8 mouse cellular contexts compared by ENCODE assay signal in the genomic region with DNA sequence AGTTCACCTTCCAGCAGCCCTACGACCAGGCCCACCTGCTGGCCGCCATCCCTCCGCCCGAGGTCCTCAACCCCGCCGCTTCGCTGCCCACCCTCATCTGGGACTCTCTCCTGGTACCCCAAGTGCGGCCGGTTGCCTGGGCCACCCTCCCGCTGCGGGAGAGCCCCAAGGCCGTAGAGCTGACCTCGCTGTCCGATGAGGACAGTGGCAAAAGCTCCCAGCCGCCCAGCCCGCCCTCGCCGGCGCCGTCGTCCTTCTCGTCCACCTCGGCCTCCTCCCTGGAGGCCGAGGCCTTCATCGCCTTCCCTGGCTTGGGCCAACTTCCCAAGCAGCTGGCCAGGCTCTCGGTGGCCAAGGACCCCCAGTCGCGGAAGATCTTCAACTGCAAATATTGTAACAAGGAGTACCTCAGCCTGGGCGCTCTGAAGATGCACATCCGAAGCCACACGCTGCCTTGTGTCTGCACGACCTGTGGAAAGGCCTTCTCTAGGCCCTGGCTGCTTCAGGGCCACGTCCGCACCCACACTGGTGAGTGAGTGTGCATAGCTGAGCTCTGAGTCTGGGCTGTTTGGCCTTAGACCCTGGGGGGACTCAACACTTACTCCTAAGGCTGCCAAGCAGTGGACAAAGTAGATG. TPM values are rescaled to one million over a fixed set of nuclear protein-coding genes. Genes with fewer than 3 reads are reported as not detected.
A peak's percentile ranks its signal among the peaks of the same experiment; 100 is the strongest.
DNase-seq lines count a peak whose midpoint lies in the region; ATAC-seq and TF ChIP-seq lines count a peak whose summit lies in the region.

No protein-coding gene starts in this region.

- no peak for ATAC-seq in lung, embryonic 14.5 days (ENCODE audit: insufficient read depth)
- no peak for ATAC-seq in cerebellum, adult (ENCODE audit: insufficient number of reproducible peaks, low FRiP score, low TSS enrichment)

- peak overlapping the region; percentile 98 for H3K27ac ChIP-seq in lung, embryonic 14.5 days (ENCODE audit: low read depth)
- H3K27ac ChIP-seq in cortical plate, adult 2 months (ENCODE audit: insufficient read depth, low read length) = no peak overlapping the region
- peak overlapping the region; percentile 69; the same call in 1 of the 2 replicates for H3K27ac ChIP-seq in midbrain, embryonic 10.5 days (replicated peaks)

- H3K9ac ChIP-seq in lung, embryonic 14.5 days = peak overlapping the region; percentile 67

- peak overlapping the region; percentile 81 for H3K4me2 ChIP-seq in lung, embryonic 14.5 days

- DNase-seq in lung, embryonic 14.5 days = peak; percentile 45
- no peak for DNase-seq in lung, postnatal 25 days (ENCODE audit: low spot score)
- peak; percentile 31 for DNase-seq in heart, postnatal 4 days
- DNase-seq in midbrain, embryonic 10.5 days (ENCODE audit: low spot score) = no peak
- no peak for DNase-seq in yolk sac, embryonic 10.5 days (ENCODE audit: low spot score)
- no peak for DNase-seq in right cerebral cortex, postnatal 4 days

- TF ChIP-seq CTCF in lung, embryonic 14.5 days (IDR thresholded peaks at IDR 0.05; ENCODE audit: low read depth) = no peak
- no peak for TF ChIP-seq CTCF in cortical plate, adult 2 months (IDR thresholded peaks at IDR 0.05; ENCODE audit: extremely low read depth, insufficient read depth, low read length)

- peaks cover 54% of the 10 kb centered on the region for H3K36me3 ChIP-seq in lung, embryonic 14.5 days (ENCODE audit: insufficient read depth)
- no peaks in the 10 kb centered on the region for H3K36me3 ChIP-seq in midbrain, embryonic 10.5 days

- H3K4me1 ChIP-seq in lung, embryonic 14.5 days (ENCODE audit: insufficient read depth) = peaks cover 17% of the 10 kb centered on the region
- H3K4me1 ChIP-seq in cortical plate, adult 2 months (ENCODE audit: control insufficient read depth, insufficient read depth, low read length) = no peaks in the 10 kb centered on the region
- peaks cover 64% of the 10 kb centered on the region for H3K4me1 ChIP-seq in midbrain, embryonic 10.5 days

- H3K27me3 ChIP-seq in lung, embryonic 14.5 days (ENCODE audit: insufficient read depth, low read length) = peaks cover 12% of the 10 kb centered on the region; the same call in 1 of the 2 replicates
- H3K27me3 ChIP-seq in midbrain, embryonic 10.5 days (ENCODE audit: low read depth, poor library complexity, severe bottlenecking) = peaks cover 92% of the 10 kb centered on the region

- no peaks in the 10 kb centered on the region for H3K9me3 ChIP-seq in lung, embryonic 14.5 days (ENCODE audit: low read depth, low read length)
- H3K9me3 ChIP-seq in midbrain, embryonic 10.5 days (replicated peaks) = no peaks in the 10 kb centered on the region

- WGBS in lung, embryonic 14.5 days = 14% methylated on average over 34 of the region's 34 CpGs
- 22% methylated on average over 34 of the region's 34 CpGs for WGBS in midbrain, embryonic 10.5 days

- H3K4me3 ChIP-seq in lung, embryonic 14.5 days (ENCODE audit: low read depth, low read length) = peak overlapping the region; percentile 58
- peak overlapping the region; percentile 21; the same call in 1 of the 2 replicates for H3K4me3 ChIP-seq in cortical plate, adult 2 months (ENCODE audit: insufficient read depth, low read length)
- H3K4me3 ChIP-seq in midbrain, embryonic 10.5 days = peak overlapping the region; percentile 62

- no peak for TF ChIP-seq POLR2A in cortical plate, adult 2 months (IDR thresholded peaks at IDR 0.05; ENCODE audit: extremely low read depth, insufficient read depth, low read length)

RNA-seq across cellular contexts. Expression of a gene that starts 0.8 kb away (rescaled TPM):
- polyA plus RNA-seq in lung, embryonic 14.5 days (2014; fragmentation: Nextera tagmentation; extraction: Ambion mirVana) = 152 and 162 TPM in 2 replicates
- polyA plus RNA-seq in cortical plate, adult 2 months (2012; rRNA removed) = 1.4 and 1.8 TPM in 2 replicates
- total RNA-seq in heart, postnatal 4 days (2021) = 1 to 10 TPM; 4.3 to 5.0 TPM
- polyA plus RNA-seq in midbrain, embryonic 10.5 days (2016; fragmentation: Nextera tagmentation; extraction: Ambion mirVana) = 30.0 and 36.1 TPM in 2 replicates

RNA-seq across cellular contexts. Expression of a gene that starts 46.1 kb away (rescaled TPM):
- polyA plus RNA-seq in lung, embryonic 14.5 days (2014; fragmentation: Nextera tagmentation; extraction: Ambion mirVana) = 15.6 and 16.4 TPM in 2 replicates
- 62.9 and 63.2 TPM in 2 replicates for polyA plus RNA-seq in cortical plate, adult 2 months (2012; rRNA removed)
- 10 to 100 TPM; 25.1 to 27.5 TPM for total RNA-seq in heart, postnatal 4 days (2021)
- polyA plus RNA-seq in midbrain, embryonic 10.5 days (2016; fragmentation: Nextera tagmentation; extraction: Ambion mirVana) = 19.1 and 23.5 TPM in 2 replicates

RNA-seq across cellular contexts. Expression of a gene that starts 46.3 kb away (rescaled TPM):
- 94.7 and 98.7 TPM in 2 replicates for polyA plus RNA-seq in lung, embryonic 14.5 days (2014; fragmentation: Nextera tagmentation; extraction: Ambion mirVana)
- polyA plus RNA-seq in cortical plate, adult 2 months (2012; rRNA removed) = 98.0 and 102 TPM in 2 replicates
- 10 to 100 TPM; 39.3 to 39.4 TPM for total RNA-seq in heart, postnatal 4 days (2021)
- polyA plus RNA-seq in midbrain, embryonic 10.5 days (2016; fragmentation: Nextera tagmentation; extraction: Ambion mirVana) = 139 and 154 TPM in 2 replicates

Comparison
In these comparisons a context has a peak if more than half of its experiments do, and no peak if none do; other contexts are left out.
1. DNase-seq: peak in lung, embryonic 14.5 days (single experiment) and heart, postnatal 4 days (single experiment); none in lung, postnatal 25 days (single experiment), midbrain, embryonic 10.5 days (single experiment), yolk sac, embryonic 10.5 days (single experiment) and right cerebral cortex, postnatal 4 days (single experiment).
2. RNA of a gene that starts 0.8 kb away (polyA plus RNA-seq): 152 to 162 TPM in lung, embryonic 14.5 days and 30.0 to 36.1 TPM in midbrain, embryonic 10.5 days; 1.4 to 1.8 TPM in cortical plate, adult 2 months; every median in the first group is over 10 times any median in the second.
3. Peak in every context shown above with its lines, with median percentiles within 50 percentile points of each other: H3K4me3 ChIP-seq.